In genomic region chr7:4899649-4900522, GRCm38 (mm10) we compare ENCODE assay signal across 9 mouse cellular contexts. TPM values are rescaled to one million over a fixed set of nuclear protein-coding genes. Genes with fewer than 3 reads are reported as not detected.
DNase-seq lines count a peak whose midpoint lies in the region; ATAC-seq lines count a peak whose summit lies in the region.
"Had no signal": no experiment of that assay in that cellular context is flagged by ENCODE, and none has a peak within 500 bp of the region (broad histone marks: within the 10 kb centered on the region; RNA-seq: fewer than 3 reads in every experiment).

No protein-coding gene starts in this region.

- H3K9ac ChIP-seq in forebrain, embryonic 16.5 days (replicated peaks; ENCODE audit: low read depth, low read length): peak overlapping the region; percentile 20
- H3K9ac ChIP-seq in midbrain, embryonic 11.5 days (ENCODE audit: low read length): peak overlapping the region; percentile 42

- no peaks in the 10 kb centered on the region for H3K27me3 ChIP-seq in forebrain, embryonic 16.5 days (replicated peaks; ENCODE audit: control insufficient read depth, insufficient read depth, low read length)
- peaks cover 6% of the 10 kb centered on the region for H3K27me3 ChIP-seq in midbrain, embryonic 11.5 days (ENCODE audit: control insufficient read depth, insufficient read depth, low read length)

- WGBS in forebrain, embryonic 16.5 days: 10% methylated on average over 19 of the region's 19 CpGs
- WGBS in midbrain, embryonic 11.5 days: 5% methylated on average over 19 of the region's 19 CpGs

- H3K9me3 ChIP-seq in forebrain, embryonic 16.5 days (ENCODE audit: control insufficient read depth, low read length): no peaks in the 10 kb centered on the region
- H3K9me3 ChIP-seq in midbrain, embryonic 11.5 days (ENCODE audit: control insufficient read depth, low read length): no peaks in the 10 kb centered on the region

- peaks cover 10% of the 10 kb centered on the region for H3K4me1 ChIP-seq in forebrain, embryonic 16.5 days (replicated peaks; ENCODE audit: control insufficient read depth, insufficient read depth, low read length)
- H3K4me1 ChIP-seq in midbrain, embryonic 11.5 days (ENCODE audit: control insufficient read depth, insufficient read depth, low read length): peaks cover 3% of the 10 kb centered on the region; the same call in 1 of the 2 replicates

- 0 out of 2 replicates have a peak overlapping the region, but pooled peaks have one; percentile 24 for H3K27ac ChIP-seq in forebrain, embryonic 16.5 days (ENCODE audit: low read length)
- no peak overlapping the region for H3K27ac ChIP-seq in midbrain, embryonic 11.5 days (ENCODE audit: low read depth, low read length)

- intact Hi-C loops in gastrocnemius, postnatal 36 days (cut with DNase I): no loop called here

- peak overlapping the region; percentile 37 for H3K4me3 ChIP-seq in forebrain, embryonic 16.5 days (replicated peaks; ENCODE audit: low read length)
- H3K4me3 ChIP-seq in midbrain, embryonic 11.5 days (ENCODE audit: low read depth, low read length): peak overlapping the region; percentile 11; the same call in 1 of the 2 replicates

- no peaks in the 10 kb centered on the region for H3K36me3 ChIP-seq in forebrain, embryonic 16.5 days (ENCODE audit: control insufficient read depth, insufficient read depth)
- H3K36me3 ChIP-seq in midbrain, embryonic 11.5 days (ENCODE audit: control insufficient read depth, insufficient read depth, low read length): no peaks in the 10 kb centered on the region

- H3K4me2 ChIP-seq in forebrain, embryonic 16.5 days (ENCODE audit: low read length): peak overlapping the region; percentile 57
- H3K4me2 ChIP-seq in midbrain, embryonic 11.5 days: peak overlapping the region; percentile 40

- peak; percentile 49 for ATAC-seq in forebrain, embryonic 16.5 days
- peak; percentile 56; the same call in 1 of the 2 replicates for ATAC-seq in midbrain, embryonic 11.5 days (ENCODE audit: low FRiP score)

- peak; percentile 42 for DNase-seq in gastrocnemius, postnatal 10 days
- DNase-seq in gastrocnemius, postnatal 36 days: no peak
- DNase-seq in adrenal gland, postnatal 36 days: peak; percentile 45 to 48
- DNase-seq in kidney, postnatal 10 days: peak; percentile 48
- DNase-seq in midbrain, embryonic 11.5 days (ENCODE audit: low spot score, missing footprints): peak; percentile 86
- no peak for DNase-seq in c-Kit-positive CD71-positive TER-119-positive erythroid progenitor cells, embryonic 14.5 days (ENCODE audit: low spot score)
- DNase-seq in urinary bladder, postnatal 25 days (ENCODE audit: low spot score): no peak

RNA-seq across cellular contexts. Expression of gene Gm36210, which starts 6.4 kb away (rescaled TPM):
- total RNA-seq in gastrocnemius, postnatal 10 days (2021): under 1 TPM in 1 of 2 experiments, not detected in 1; 0.19 TPM
- under 1 TPM; 0.20 TPM for total RNA-seq in gastrocnemius, postnatal 36 days (2021)
- total RNA-seq in adrenal gland, postnatal 36 days (2021): not detected
- polyA plus RNA-seq in forebrain, embryonic 16.5 days (2015; fragmentation: Nextera tagmentation; extraction: Ambion mirVana): 0.25 and 0.60 TPM in 2 replicates
- polyA plus RNA-seq in midbrain, embryonic 11.5 days (2014; fragmentation: Nextera tagmentation; extraction: Ambion mirVana): 0.12 TPM in 1 of 2 replicates, not detected in the other
- total RNA-seq: heart, postnatal 10 days had no signal

RNA-seq across cellular contexts. Expression of gene Zfp628, which starts 15.1 kb away (rescaled TPM):
- total RNA-seq in gastrocnemius, postnatal 10 days (2021): 10 to 100 TPM in 1 of 2 experiments, 1 to 10 TPM in 1; 9.9 to 10.5 TPM
- 1 to 10 TPM; 8.9 TPM for total RNA-seq in gastrocnemius, postnatal 36 days (2021)
- total RNA-seq in adrenal gland, postnatal 36 days (2021): 10 to 100 TPM; 13.7 to 15.5 TPM
- polyA plus RNA-seq in forebrain, embryonic 16.5 days (2015; fragmentation: Nextera tagmentation; extraction: Ambion mirVana): 3.4 and 3.9 TPM in 2 replicates
- 3.5 and 3.8 TPM in 2 replicates for polyA plus RNA-seq in midbrain, embryonic 11.5 days (2014; fragmentation: Nextera tagmentation; extraction: Ambion mirVana)

RNA-seq across cellular contexts. Expression of gene Nat14, which starts 21.9 kb away (rescaled TPM):
- 1 to 10 TPM; 1.9 to 4.4 TPM for total RNA-seq in gastrocnemius, postnatal 10 days (2021)
- total RNA-seq in gastrocnemius, postnatal 36 days (2021): 1 to 10 TPM; 2.5 to 3.2 TPM
- total RNA-seq in adrenal gland, postnatal 36 days (2021): 10 to 100 TPM in 1 of 2 experiments, 1 to 10 TPM in 1; 7.1 to 11.5 TPM
- polyA plus RNA-seq in forebrain, embryonic 16.5 days (2015; fragmentation: Nextera tagmentation; extraction: Ambion mirVana): 32.0 and 38.3 TPM in 2 replicates
- polyA plus RNA-seq in midbrain, embryonic 11.5 days (2014; fragmentation: Nextera tagmentation; extraction: Ambion mirVana): 8.0 and 10.4 TPM in 2 replicates

RNA-seq across cellular contexts. Expression of gene Isoc2a, which starts 22.9 kb away (rescaled TPM):
- 10 to 100 TPM; 13.3 to 14.3 TPM for total RNA-seq in gastrocnemius, postnatal 10 days (2021)
- 10 to 100 TPM; 21.0 to 28.3 TPM for total RNA-seq in gastrocnemius, postnatal 36 days (2021)
- total RNA-seq in adrenal gland, postnatal 36 days (2021): 10 to 100 TPM; 23.5 to 47.3 TPM
- 0.52 and 0.92 TPM in 2 replicates for polyA plus RNA-seq in forebrain, embryonic 16.5 days (2015; fragmentation: Nextera tagmentation; extraction: Ambion mirVana)
- polyA plus RNA-seq in midbrain, embryonic 11.5 days (2014; fragmentation: Nextera tagmentation; extraction: Ambion mirVana): 0.63 and 0.78 TPM in 2 replicates

RNA-seq across cellular contexts. Expression of gene Ssc5d, which starts 25.7 kb away (rescaled TPM):
- total RNA-seq in gastrocnemius, postnatal 10 days (2021): 10 to 100 TPM; 43.3 to 55.0 TPM
- total RNA-seq in gastrocnemius, postnatal 36 days (2021): 10 to 100 TPM in 1 of 2 experiments, 1 to 10 TPM in 1; 8.8 to 11.1 TPM
- 1 to 10 TPM; 1.7 to 2.7 TPM for total RNA-seq in adrenal gland, postnatal 36 days (2021)
- polyA plus RNA-seq in forebrain, embryonic 16.5 days (2015; fragmentation: Nextera tagmentation; extraction: Ambion mirVana): 0.34 and 0.39 TPM in 2 replicates
- polyA plus RNA-seq in midbrain, embryonic 11.5 days (2014; fragmentation: Nextera tagmentation; extraction: Ambion mirVana): 1.0 and 1.6 TPM in 2 replicates

Comparison
In these comparisons a context has a peak if more than half of its experiments do, and no peak if none do; other contexts are left out.
1. DNase-seq: peak in gastrocnemius, postnatal 10 days (single experiment), adrenal gland, postnatal 36 days (2 of 2), kidney, postnatal 10 days (single experiment) and midbrain, embryonic 11.5 days (single experiment); none in gastrocnemius, postnatal 36 days (0 of 2), c-Kit-positive CD71-positive TER-119-positive erythroid progenitor cells, embryonic 14.5 days (single experiment) and urinary bladder, postnatal 25 days (single experiment).